Mouse (Mus musculus) spleen, adult 2 months (tissue): ENCODE results near the gene Pttg1ip.

Experiments used
- CTCF ChIP-seq: fragments of 200-500 bp; IDR thresholded peaks from 2 replicates; pipeline ENCODE4 v1.5.1; 2011; ENCODE audit warnings: mild to moderate bottlenecking, inconsistent platforms; ENCODE audit not compliant: insufficient read depth, insufficient read length, insufficient replicate concordance; ENCODE audit errors: extremely low read depth
- POLR2A ChIP-seq: fragments of 200-500 bp; IDR thresholded peaks from 2 replicates; pipeline ENCODE4 v1.6.1; 2011; ENCODE audit warnings: low read depth, low read length, inconsistent platforms

DNA sequence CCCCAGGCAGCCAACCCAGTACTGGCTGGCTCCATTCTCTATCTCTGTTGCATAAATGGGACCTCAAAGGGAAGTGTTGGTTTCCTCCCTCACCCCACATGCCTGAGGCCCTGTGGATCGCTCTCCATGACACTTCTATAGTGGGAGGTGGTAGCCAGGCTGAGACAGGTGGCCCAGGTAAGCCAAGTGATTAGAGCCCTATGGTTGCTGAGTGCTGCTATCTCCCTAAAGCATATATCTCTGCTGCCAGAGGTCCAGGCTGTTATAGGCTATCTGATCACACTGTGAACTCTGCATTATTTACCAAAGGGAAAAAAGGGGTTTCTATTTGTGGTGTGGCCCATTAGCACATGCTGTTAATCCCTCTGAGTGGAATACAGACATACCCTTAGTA is 49.5 kb upstream of the Pttg1ip start:
- TF ChIP-seq POLR2A (no peak), CTCF (no peak)
